9 mouse cellular contexts compared by ENCODE assay signal in genomic region chr1:86492095-86493070, GRCm38 (mm10). TPM values are rescaled to one million over a fixed set of nuclear protein-coding genes. Genes with fewer than 3 reads are reported as not detected.
DNase-seq lines count a peak whose midpoint lies in the region; ATAC-seq and TF ChIP-seq lines count a peak whose summit lies in the region.
"Had no signal": no experiment of that assay in that cellular context is flagged by ENCODE, and none has a peak within 500 bp of the region (broad histone marks: within the 10 kb centered on the region; RNA-seq: fewer than 3 reads in every experiment).

No protein-coding gene starts in this region.

- no peak overlapping the region for H3K9ac ChIP-seq in neural tube, embryonic 11.5 days (ENCODE audit: low read length)
- H3K9ac ChIP-seq in lung, postnatal 0 days (replicated peaks; ENCODE audit: low read depth) = 0 out of 2 replicates have a peak overlapping the region, but pooled peaks have one; percentile 8

- no peak overlapping the region for H3K4me3 ChIP-seq in neural tube, embryonic 11.5 days (ENCODE audit: low read depth, low read length)
- H3K4me3 ChIP-seq in lung, postnatal 0 days (ENCODE audit: low read depth, low read length) = no peak overlapping the region
- H3K4me3 ChIP-seq: myocyte had no signal

- H3K9me3 ChIP-seq in neural tube, embryonic 11.5 days (ENCODE audit: control insufficient read depth, low read length) = no peaks in the 10 kb centered on the region
- no peaks in the 10 kb centered on the region for H3K9me3 ChIP-seq in lung, postnatal 0 days (ENCODE audit: low read length)

- H3K36me3 ChIP-seq in neural tube, embryonic 11.5 days (ENCODE audit: control insufficient read depth, insufficient read depth, low read length) = no peaks in the 10 kb centered on the region
- H3K36me3 ChIP-seq in lung, postnatal 0 days (ENCODE audit: insufficient read depth, low read length) = no peaks in the 10 kb centered on the region
- H3K36me3 ChIP-seq in splenic B cell, adult 2 months (ENCODE audit: control insufficient read depth, insufficient read depth, low read length, poor library complexity, severe bottlenecking) = no peaks in the 10 kb centered on the region

- DNase-seq in neural tube, embryonic 11.5 days (ENCODE audit: low spot score) = no peak
- no peak for DNase-seq in neural tube, embryonic 10.5 days (ENCODE audit: extremely low spot score, low spot score)
- peak; percentile 56 for DNase-seq in kidney, adult 18-20 months
- peak; percentile 72 for DNase-seq in lung, postnatal 0 days (ENCODE audit: low spot score)
- peak; percentile 46 for DNase-seq in splenic B cell, adult 2 months (ENCODE audit: low read depth, low spot score)
- DNase-seq in layer of hippocampus, adult 9-11 months = no peak
- no peak for DNase-seq in embryo, embryonic 11 days

- no peak for TF ChIP-seq EP300 in lung, postnatal 0 days (IDR thresholded peaks at IDR 0.05)

- no peak overlapping the region for H3K4me2 ChIP-seq in neural tube, embryonic 11.5 days (ENCODE audit: low read depth)
- no peak overlapping the region for H3K4me2 ChIP-seq in lung, postnatal 0 days (replicated peaks; ENCODE audit: low read depth, low read length)

- H3K27ac ChIP-seq in neural tube, embryonic 11.5 days (ENCODE audit: low read depth, low read length) = peak overlapping the region; percentile 49; the same call in 1 of the 2 replicates
- H3K27ac ChIP-seq in lung, postnatal 0 days (ENCODE audit: low read length) = peak overlapping the region; percentile 92

- H3K4me1 ChIP-seq in neural tube, embryonic 11.5 days (ENCODE audit: control insufficient read depth, insufficient read depth, low read length) = peaks cover 3% of the 10 kb centered on the region; the same call in 1 of the 2 replicates
- H3K4me1 ChIP-seq in lung, postnatal 0 days (ENCODE audit: insufficient read depth, low read depth, low read length) = peaks cover 31% of the 10 kb centered on the region; the same call in 1 of the 2 replicates

- no peak for TF ChIP-seq CTCF in lung, postnatal 0 days (IDR thresholded peaks at IDR 0.05)

- H3K27me3 ChIP-seq in neural tube, embryonic 11.5 days (ENCODE audit: control insufficient read depth, insufficient read depth, low read length) = no peaks in the 10 kb centered on the region
- H3K27me3 ChIP-seq in lung, postnatal 0 days (replicated peaks; ENCODE audit: insufficient read depth, low read length) = no peaks in the 10 kb centered on the region
- no peaks in the 10 kb centered on the region for H3K27me3 ChIP-seq in splenic B cell, adult 2 months (ENCODE audit: control insufficient read depth, insufficient read depth, low read length, poor library complexity, severe bottlenecking)

- 79% methylated on average over 9 of the region's 9 CpGs for WGBS in neural tube, embryonic 11.5 days
- WGBS in lung, postnatal 0 days = 52% methylated on average over 9 of the region's 9 CpGs

- no peak for ATAC-seq in neural tube, embryonic 11.5 days (ENCODE audit: insufficient read depth, low FRiP score, low TSS enrichment)
- peak; percentile 35; the same call in 1 of the 2 replicates for ATAC-seq in erythroid progenitor cell, adult 5-6 weeks (replicated peaks; ENCODE audit: low FRiP score, poor library complexity, severe bottlenecking)
- ATAC-seq in lung, postnatal 0 days = peak; percentile 25

RNA-seq across cellular contexts. Expression of gene Ptma, which starts 34.1 kb away (rescaled TPM):
- 2,926 and 3,268 TPM in 2 replicates for polyA plus RNA-seq in neural tube, embryonic 11.5 days (2014; fragmentation: Nextera tagmentation; extraction: Ambion mirVana)
- total RNA-seq in erythroid progenitor cell, adult 5-6 weeks (2015; ENCODE audit: low replicate concordance) = 1,278 and 1,332 TPM in 2 replicates
- total RNA-seq in erythroid progenitor cell, adult 5-6 weeks (2017; ENCODE audit: low replicate concordance) = 1,012 and 1,167 TPM in 2 replicates
- polyA plus RNA-seq in lung, postnatal 0 days (2015; fragmentation: Nextera tagmentation; extraction: Ambion mirVana) = 1,264 and 1,361 TPM in 2 replicates

Comparison
In these comparisons a context has a peak if more than half of its experiments do, and no peak if none do; other contexts are left out.
1. DNase-seq: peak in kidney, adult 18-20 months (single experiment), lung, postnatal 0 days (single experiment) and splenic B cell, adult 2 months (single experiment); none in neural tube, embryonic 11.5 days (single experiment), neural tube, embryonic 10.5 days (single experiment), layer of hippocampus, adult 9-11 months (single experiment) and embryo, embryonic 11 days (single experiment).